Mouse (Mus musculus) liver, postnatal 0 days (tissue): ENCODE measurements at regions not wholly inside any gene's neighbourhood (a gene's known extent, or its start where the extent isn't known, plus 50 kb on each side); places are given as distances from the start of the nearest gene placed in this dataset.

Experiments used
- CTCF ChIP-seq: sonication (generic); IDR thresholded peaks from 2 replicates; pipeline ENCODE4 v1.5.1; 2016; ENCODE audit warnings: antibody characterized with exemption, low read depth
- EP300 ChIP-seq: IDR thresholded peaks from 2 replicates; pipeline ENCODE4 v1.6.1; 2016; ENCODE audit warnings: antibody characterized with exemption, low read depth, mild to moderate bottlenecking

- TF ChIP-seq CTCF (no peak), EP300 (no peak)
Observed at GRCm38 (mm10) chr14:62020996-62021395, 271.4 kb upstream of the Rnaseh2b start.
